Mouse (Mus musculus) layer of hippocampus, adult 8-10 months (tissue): Measurements from ENCODE around the gene Il11ra1. TPM values are rescaled to one million over a fixed set of nuclear protein-coding genes. Genes with fewer than 3 reads are reported as not detected.
"Not testable (repeated sequence)": the region's sequence is repeated elsewhere in the genome, so short reads cannot be mapped to it uniquely, and the experiment has no call there.

Source experiments
- DNase-seq, 2 experiments: peaks; one replicate each; pipeline ENCODE4 v3.0.0; 2022; ENCODE audit warnings: low spot score in 2 of 2
- total RNA-seq, 4 experiments: library from RNA; stranded (reverse); gene quantifications; 2 replicates each; pipeline ENCODE4 v1.2.4; 2022

Il11ra1 gene
- 10 to 100 TPM; 39.9 to 44.4 (median 41.6) TPM for total RNA-seq

GRCm38 (mm10) chr4:41699783-41700182, at the start of gene Il11ra1:
Il11ra1 (plus strand) TSS chr4:41699989.
- DNase-seq: not testable (repeated sequence)

- peak; percentile 42 to 75 for DNase-seq
Measured at GRCm38 (mm10) chr4:41653296-41653695, 46.5 kb upstream of the Il11ra1 start.

GRCm38 (mm10) chr4:41653730-41654129, 46.1 kb upstream of the Il11ra1 start:
- no peak for DNase-seq

GRCm38 (mm10) chr4:41654217-41654616, 45.6 kb upstream of the Il11ra1 start:
- DNase-seq: peak; percentile 35 to 52

GRCm38 (mm10) chr4:41655525-41655924, 44.3 kb upstream of the Il11ra1 start:
- no peak for DNase-seq

GRCm38 (mm10) chr4:41658566-41659384, 41.0 kb upstream of the Il11ra1 start:
- DNase-seq: no peak

- no peak for DNase-seq
Measured at GRCm38 (mm10) chr4:41659556-41659955, 40.2 kb upstream of the Il11ra1 start.

- DNase-seq: no peak
Measured at GRCm38 (mm10) chr4:41660851-41661430, 38.8 kb upstream of the Il11ra1 start.

- DNase-seq: no peak
Measured at GRCm38 (mm10) chr4:41662723-41663122, 37.1 kb upstream of the Il11ra1 start.

- no peak for DNase-seq
Measured at GRCm38 (mm10) chr4:41663614-41664013, 36.2 kb upstream of the Il11ra1 start.

- DNase-seq: no peak
Measured at GRCm38 (mm10) chr4:41664533-41664932, 35.3 kb upstream of the Il11ra1 start.

- no peak for DNase-seq
Measured at GRCm38 (mm10) chr4:41665009-41665675, 34.6 kb upstream of the Il11ra1 start.

GRCm38 (mm10) chr4:41666646-41667045, 33.1 kb upstream of the Il11ra1 start:
- DNase-seq: no peak

- no peak for DNase-seq
Measured at GRCm38 (mm10) chr4:41670836-41671235, 29.0 kb upstream of the Il11ra1 start.

- no peak for DNase-seq
Measured at GRCm38 (mm10) chr4:41671500-41671899, 28.3 kb upstream of the Il11ra1 start.

- DNase-seq: no peak
Measured at GRCm38 (mm10) chr4:41671963-41672480, 27.8 kb upstream of the Il11ra1 start.

GRCm38 (mm10) chr4:41672522-41672963, 27.2 kb upstream of the Il11ra1 start:
- no peak for DNase-seq

GRCm38 (mm10) chr4:41673186-41673585, 26.6 kb upstream of the Il11ra1 start:
- DNase-seq: no peak

GRCm38 (mm10) chr4:41676248-41677005, 23.4 kb upstream of the Il11ra1 start:
- DNase-seq: no peak

- DNase-seq: no peak
Measured at GRCm38 (mm10) chr4:41677006-41677629, 22.7 kb upstream of the Il11ra1 start.

GRCm38 (mm10) chr4:41678863-41679262, 20.9 kb upstream of the Il11ra1 start:
- DNase-seq: no peak
